Mouse (Mus musculus): ENCODE results near the gene Azin2. TPM values are rescaled to one million over a fixed set of nuclear protein-coding genes. Genes with fewer than 3 reads are reported as not detected.

Azin2 gene
- total and polyA plus RNA-seq, 3 experiments = 0.39 to 2.3 TPM; not detected in 1

DNA sequence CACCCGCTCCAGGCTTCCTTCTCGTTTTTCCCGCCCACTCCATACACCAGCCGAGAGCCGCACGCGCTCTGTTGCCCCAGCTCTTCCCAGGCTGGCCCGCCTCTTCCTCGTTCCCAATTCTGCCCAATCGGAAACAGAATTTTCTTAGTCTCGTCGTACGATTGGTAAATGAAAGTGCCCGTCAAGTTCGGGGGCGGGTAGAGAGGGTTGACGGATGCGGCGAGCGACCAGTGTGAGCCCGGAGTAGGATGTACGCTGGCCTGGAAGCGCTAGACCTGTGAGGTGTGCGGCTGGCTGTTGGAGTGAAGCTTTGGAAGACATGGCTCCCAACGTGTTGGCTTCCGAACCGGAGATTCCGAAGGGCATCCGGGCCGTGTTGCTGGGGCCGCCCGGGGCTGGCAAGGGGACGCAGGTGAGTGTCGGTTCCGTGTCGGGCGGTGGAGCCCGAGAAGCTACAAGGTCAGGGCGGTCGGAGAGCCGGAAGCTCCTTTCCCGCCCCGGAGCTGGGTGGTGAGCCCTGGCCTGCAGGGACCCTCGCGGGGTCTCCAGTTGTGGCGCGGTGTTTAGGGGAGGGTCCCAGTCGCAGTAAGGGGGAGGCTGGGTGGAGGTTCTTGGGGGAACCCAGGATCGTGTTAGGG, 30.9 kb upstream of the Azin2 start:
- H3K79me2 ChIP-seq (ENCODE audit: control insufficient read depth, insufficient read depth, low read length, poor library complexity) = peaks cover 48% of the 10 kb centered on the region
- no peaks in the 10 kb centered on the region for H3K27me3 ChIP-seq (ENCODE audit: control insufficient read depth in 1 of 2, insufficient read depth in 2 of 2, low read length in 2 of 2)
- DNase-seq (ENCODE audit: low read depth, low spot score) = peak; percentile 98
- H3K4me3 ChIP-seq (ENCODE audit: control insufficient read depth in 1 of 2, insufficient read depth in 1 of 2, low read depth in 2 of 2, low read length in 2 of 2) = peak overlapping the region; percentile 59 to 88
- H3K36me3 ChIP-seq (ENCODE audit: control insufficient read depth in 1 of 2, insufficient read depth in 2 of 2, low read length in 2 of 2) = peaks cover 0 to 32% of the 10 kb centered on the region in 2 experiments; a peak in 3 of 4 replicates
- peaks cover 3 to 35% of the 10 kb centered on the region in 2 experiments for H3K4me1 ChIP-seq (ENCODE audit: control insufficient read depth in 1 of 2, insufficient read depth in 2 of 2, low read length in 2 of 2)
- H3K27ac ChIP-seq (ENCODE audit: control insufficient read depth, low read depth, low read length) = peak overlapping the region; percentile 82
- H3K9ac ChIP-seq (ENCODE audit: control insufficient read depth, low read depth, low read length, poor library complexity, severe bottlenecking) = peak overlapping the region; percentile 92
- H3K9me3 ChIP-seq (replicated peaks; ENCODE audit: insufficient read depth, low read length) = no peaks in the 10 kb centered on the region
- no peak for TF ChIP-seq SMC3 (IDR thresholded peaks at IDR 0.05; ENCODE audit: low read depth, low read length)
- no peak for TF ChIP-seq CTCF (IDR thresholded peaks at IDR 0.05 in 2 of 3, conservative IDR thresholded peaks at IDR 0.05 in 1 of 3; ENCODE audit: control insufficient read depth in 1 of 3, insufficient read depth in 1 of 3, low read depth in 2 of 3, low read length in 3 of 3, poor library complexity in 1 of 3, severe bottlenecking in 1 of 3)
- no peak for TF ChIP-seq MAFK (IDR thresholded peaks at IDR 0.05; ENCODE audit: borderline replicate concordance, low read depth, low read length)
- TF ChIP-seq ZNF384 (IDR thresholded peaks at IDR 0.05; ENCODE audit: low read depth, low read length) = no peak
- peak; percentile 78 for TF ChIP-seq CHD2 (IDR thresholded peaks at IDR 0.05; ENCODE audit: low read length)
- no peak for TF ChIP-seq SIN3A (IDR thresholded peaks at IDR 0.05; ENCODE audit: low read length)
- peak; percentile 95 for TF ChIP-seq MAX (IDR thresholded peaks at IDR 0.05; ENCODE audit: low read length)
- no peak for TF ChIP-seq JUND (IDR thresholded peaks at IDR 0.05; ENCODE audit: low read depth, low read length)
- TF ChIP-seq BHLHE40 (IDR thresholded peaks at IDR 0.05; ENCODE audit: borderline replicate concordance, low read depth, low read length) = no peak
- no peak for TF ChIP-seq USF2 (IDR thresholded peaks at IDR 0.05; ENCODE audit: borderline replicate concordance in 1 of 2, insufficient read depth in 1 of 2, low read depth in 1 of 2, low read length in 2 of 2)
- TF ChIP-seq ZKSCAN1 (IDR thresholded peaks at IDR 0.05; ENCODE audit: low read depth, low read length) = no peak
- TF ChIP-seq NRF1 (IDR thresholded peaks at IDR 0.05; ENCODE audit: insufficient read depth, low read depth, low read length, poor library complexity, severe bottlenecking) = peak; percentile 60; the same call in 1 of the 2 replicates
- TF ChIP-seq CHD1 (IDR thresholded peaks at IDR 0.05; ENCODE audit: low read depth, low read length) = no peak
- no peak for TF ChIP-seq GATA1 (IDR thresholded peaks at IDR 0.05; ENCODE audit: low read depth, low read length)
- no peak for TF ChIP-seq POLR2AphosphoS5 (IDR thresholded peaks at IDR 0.05; ENCODE audit: borderline replicate concordance, low read depth, low read length)
- TF ChIP-seq ZMIZ1 (IDR thresholded peaks at IDR 0.05; ENCODE audit: low read depth, low read length) = no peak
- no peak for TF ChIP-seq GABPA (IDR thresholded peaks at IDR 0.05; ENCODE audit: low read depth, low read length)
- TF ChIP-seq MYB (IDR thresholded peaks at IDR 0.05; ENCODE audit: low read depth, low read length) = no peak
- TF ChIP-seq MEF2A (IDR thresholded peaks at IDR 0.05; ENCODE audit: extremely low read depth, insufficient replicate concordance, low read depth, low read length, poor library complexity, severe bottlenecking) = no peak
- peak; percentile 91 for TF ChIP-seq ELF1 (IDR thresholded peaks at IDR 0.05; ENCODE audit: low read depth, low read length)
- TF ChIP-seq POLR2AphosphoS2 (IDR thresholded peaks at IDR 0.05; ENCODE audit: low read length) = peak; percentile 39; the same call in 1 of the 2 replicates
- TF ChIP-seq MXI1 (IDR thresholded peaks at IDR 0.05; ENCODE audit: low read depth, low read length) = no peak; the same call in 1 of the 2 replicates
- no peak for TF ChIP-seq USF1 (IDR thresholded peaks at IDR 0.05; ENCODE audit: low read depth, low read length)
- peak; percentile 83; the same call in 1 of the 2 replicates for TF ChIP-seq TBP (IDR thresholded peaks at IDR 0.05; ENCODE audit: low read depth, low read length)
- TF ChIP-seq KAT2A (conservative IDR thresholded peaks at IDR 0.05; ENCODE audit: low read depth, low read length) = no peak; the same call in 1 of the 2 replicates
- no peak for TF ChIP-seq ZC3H11A (IDR thresholded peaks at IDR 0.05; ENCODE audit: low read depth, low read length)
- TF ChIP-seq UBTF (IDR thresholded peaks at IDR 0.05; ENCODE audit: borderline replicate concordance, insufficient read depth, low read depth, low read length) = 0 out of 2 replicates have a peak, but pooled peaks have one; percentile 51
- TF ChIP-seq TAL1 (IDR thresholded peaks at IDR 0.05; ENCODE audit: low read length) = no peak
- peak; percentile 80 for TF ChIP-seq HCFC1 (IDR thresholded peaks at IDR 0.05; ENCODE audit: low read depth, low read length)
- TF ChIP-seq E2F4 (IDR thresholded peaks at IDR 0.05; ENCODE audit: borderline replicate concordance, low read depth, low read length) = peak; percentile 39; the same call in 1 of the 2 replicates
- peak; percentile 66 for TF ChIP-seq NELFE (IDR thresholded peaks at IDR 0.05; ENCODE audit: low read depth, low read length)
- 0 out of 2 replicates have a peak, but pooled peaks have one; percentile 6 for TF ChIP-seq TCF12 (IDR thresholded peaks at IDR 0.05; ENCODE audit: low read depth, low read length)
- TF ChIP-seq EP300 (IDR thresholded peaks at IDR 0.05; ENCODE audit: low read depth in 1 of 2, low read length in 2 of 2) = no peak
- no peak for TF ChIP-seq RAD21 (IDR thresholded peaks at IDR 0.05; ENCODE audit: low read depth, low read length)
- no peak for TF ChIP-seq MAZ (IDR thresholded peaks at IDR 0.05; ENCODE audit: low read depth, low read length)
- peak; percentile 51 to 91; a peak in 3 of 4 replicates for TF ChIP-seq POLR2A (IDR thresholded peaks at IDR 0.05; ENCODE audit: control insufficient read depth in 1 of 2, insufficient read depth in 1 of 2, low read depth in 1 of 2, low read length in 2 of 2, poor library complexity in 1 of 2)

Measured in MEL (cell line).